In genomic region chr3:138767034-138767433, GRCm38 (mm10) we compare ENCODE assay signal across 10 mouse cellular contexts.
"Had no signal": no experiment of that assay in that cellular context is flagged by ENCODE, and none has a peak within 500 bp of the region (broad histone marks: within the 10 kb centered on the region; RNA-seq: fewer than 3 reads in every experiment).

No protein-coding gene starts in this region.

- H3K4me2 ChIP-seq: limb, embryonic 15.5 days; liver, embryonic 12.5 days; lung, embryonic 15.5 days; midbrain, embryonic 12.5 days had no signal

- H3K27me3 ChIP-seq: limb, embryonic 15.5 days; liver, embryonic 12.5 days; lung, embryonic 15.5 days; midbrain, embryonic 12.5 days had no signal

- H3K4me1 ChIP-seq: lung, embryonic 15.5 days had no signal

- H3K4me3 ChIP-seq: left cerebral cortex, adult 2 months; limb, embryonic 15.5 days; liver, embryonic 12.5 days; lung, embryonic 15.5 days; midbrain, embryonic 12.5 days had no signal

- H3K9me3 ChIP-seq: limb, embryonic 15.5 days; liver, embryonic 12.5 days; lung, embryonic 15.5 days; midbrain, embryonic 12.5 days had no signal

- H3K27ac ChIP-seq: left cerebral cortex, adult 2 months; limb, embryonic 15.5 days; liver, embryonic 12.5 days; lung, embryonic 15.5 days; midbrain, embryonic 12.5 days had no signal

- H3K9ac ChIP-seq: limb, embryonic 15.5 days; liver, embryonic 12.5 days; lung, embryonic 15.5 days; midbrain, embryonic 12.5 days had no signal

- ATAC-seq: intestine, embryonic 16.5 days; liver, embryonic 12.5 days had no signal

- DNase-seq: right cerebral cortex, adult 18-20 months; right cerebral cortex, postnatal 25 days; thymus, adult 18-20 months; thymus, postnatal 14 days had no signal

- H3K36me3 ChIP-seq: limb, embryonic 15.5 days; liver, embryonic 12.5 days; lung, embryonic 15.5 days; midbrain, embryonic 12.5 days had no signal
